Mouse (Mus musculus) hindbrain, embryonic 15.5 days (tissue): Measurements from ENCODE around the gene Epas1. TPM values are rescaled to one million over a fixed set of nuclear protein-coding genes. Genes with fewer than 3 reads are reported as not detected.

Source experiments
- ATAC-seq: fragments of 200-750 bp; cut with Nextera tagmentation; 2 replicates; pipeline ENCODE4 v1.8.0; 2017; ENCODE audit warnings: low read depth, moderate number of reproducible peaks, moderate TSS enrichment; ENCODE audit not compliant: low FRiP score
- H3K27ac ChIP-seq: fragments of 300-500 bp; sonication (generic); replicated peaks from 2 replicates; pipeline ENCODE4 v1.5.1; 2015; ENCODE audit warnings: mild to moderate bottlenecking, inconsistent platforms
- H3K27me3 ChIP-seq: fragments of 300-500 bp; sonication (generic); 2 replicates; pipeline ENCODE4 v1.6.1; 2015; ENCODE audit warnings: control low read depth, inconsistent platforms
- H3K36me3 ChIP-seq: fragments of 300-500 bp; sonication (generic); 2 replicates; pipeline ENCODE4 v1.6.1; 2015; ENCODE audit warnings: control low read depth, inconsistent platforms
- H3K4me1 ChIP-seq: fragments of 300-500 bp; sonication (generic); replicated peaks from 2 replicates; pipeline ENCODE4 v1.6.1; 2015; ENCODE audit warnings: control low read depth, inconsistent platforms
- H3K4me2 ChIP-seq: fragments of 300-500 bp; sonication (generic); 2 replicates; pipeline ENCODE4 v1.6.1; 2015; ENCODE audit warnings: moderate library complexity, mild to moderate bottlenecking, inconsistent platforms
- H3K4me3 ChIP-seq: fragments of 300-500 bp; sonication (generic); 2 replicates; pipeline ENCODE4 v1.5.1; 2015; ENCODE audit warnings: mild to moderate bottlenecking, inconsistent platforms
- H3K9ac ChIP-seq: fragments of 300-500 bp; sonication (generic); 2 replicates; pipeline ENCODE4 v1.6.1; 2015; ENCODE audit warnings: inconsistent platforms
- H3K9me3 ChIP-seq: fragments of 300-500 bp; sonication (generic); 2 replicates; pipeline ENCODE4 v1.6.1; 2016; ENCODE audit warnings: control low read depth, inconsistent platforms
- WGBS: fragments of 180-500 bp; shearing (Covaris S2); methylation state at CpG from one replicate; pipeline ENCODE4 v1.1.7; 2015; 5-methylcytosine and 5-hydroxymethylcytosine counted together
- polyA plus RNA-seq: library from polyadenylated mRNA; unstranded; fragments of >200 nt; fragmentation: Nextera tagmentation; extraction: Ambion mirVana; gene quantifications from 2 replicates; pipeline ENCODE4 v1.2.1, GENCODE M21; 2015

The Epas1 gene
- polyA plus RNA-seq, 1 experiment from 2014 or later = 6.3 TPM

DNA sequence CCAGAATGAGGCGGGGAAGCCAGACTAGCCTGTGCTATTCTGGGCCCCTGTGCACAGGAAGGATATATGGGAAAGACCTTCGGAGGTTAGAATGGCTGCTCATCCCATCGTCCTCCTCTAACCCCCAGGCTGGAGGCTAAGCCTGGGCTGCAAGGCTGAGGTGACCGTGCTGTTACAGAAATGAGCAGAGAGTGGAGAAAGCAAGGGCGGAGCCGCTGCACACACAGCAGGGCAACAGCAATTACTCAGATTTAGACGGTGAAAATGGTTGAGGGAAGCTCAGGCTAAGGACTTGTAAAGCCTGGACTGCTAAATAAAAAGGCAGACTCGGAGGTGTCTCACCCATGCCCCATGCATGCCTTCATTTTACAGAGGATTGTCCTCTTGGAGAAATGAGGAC is 45.0 kb downstream of the Epas1 start:
- H3K27ac ChIP-seq = no peak overlapping the region
- H3K9me3 ChIP-seq = no peaks in the 10 kb centered on the region
- H3K4me3 ChIP-seq = no peak overlapping the region
- 67% methylated on average over 8 of the region's 8 CpGs for WGBS
- ATAC-seq = no peak
- H3K4me1 ChIP-seq = peaks cover 15% of the 10 kb centered on the region
- no peaks in the 10 kb centered on the region for H3K36me3 ChIP-seq
- H3K9ac ChIP-seq = no peak overlapping the region
- H3K27me3 ChIP-seq = no peaks in the 10 kb centered on the region
- no peak overlapping the region for H3K4me2 ChIP-seq

DNA sequence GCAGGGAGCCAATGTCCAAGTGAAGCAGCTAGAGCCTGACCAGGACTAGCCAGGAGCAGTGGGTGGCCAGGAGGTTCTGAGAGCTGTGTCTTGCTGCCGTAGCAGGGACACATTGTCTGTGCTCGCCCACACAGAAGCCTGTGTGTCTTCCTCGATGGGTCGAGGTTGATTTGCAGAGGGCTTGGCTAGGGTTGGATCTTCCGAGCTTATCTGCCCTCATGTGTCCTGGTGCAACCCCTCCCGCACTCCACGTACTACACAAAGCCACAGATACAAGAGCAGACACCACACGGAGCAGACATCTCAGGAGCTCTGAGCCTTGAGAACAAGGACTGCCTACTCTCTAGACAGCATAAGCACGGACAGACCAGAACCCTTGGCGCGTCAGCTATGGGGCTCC is 45.5 kb downstream of the Epas1 start:
- H3K4me3 ChIP-seq = no peak overlapping the region
- WGBS = 69% methylated on average over 11 of the region's 11 CpGs
- no peak for ATAC-seq
- no peaks in the 10 kb centered on the region for H3K27me3 ChIP-seq
- H3K4me2 ChIP-seq = no peak overlapping the region
- H3K27ac ChIP-seq = no peak overlapping the region
- H3K4me1 ChIP-seq = peaks cover 15% of the 10 kb centered on the region
- H3K36me3 ChIP-seq = no peaks in the 10 kb centered on the region
- H3K9me3 ChIP-seq = no peaks in the 10 kb centered on the region
- H3K9ac ChIP-seq = no peak overlapping the region

DNA sequence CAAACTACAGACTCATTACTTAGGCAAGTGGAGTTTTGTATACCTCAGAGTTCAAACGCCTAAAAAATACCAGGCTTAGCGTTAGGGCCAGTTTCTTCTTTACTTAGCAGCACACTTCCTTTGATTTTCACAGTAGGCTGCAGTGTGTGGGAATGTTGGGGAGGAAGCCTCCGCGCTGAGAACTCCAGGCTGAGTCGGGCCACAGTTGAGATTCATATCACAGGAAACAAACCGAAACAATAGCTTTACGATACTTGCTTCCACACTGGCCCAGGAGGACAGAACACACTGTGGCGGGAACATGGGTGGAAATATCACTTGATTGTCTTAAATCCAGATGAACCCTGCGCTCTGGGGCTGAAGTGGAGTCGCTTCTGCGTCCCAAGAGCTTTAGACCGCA is 47.0 kb downstream of the Epas1 start:
- H3K4me3 ChIP-seq = no peak overlapping the region
- ATAC-seq = no peak
- H3K4me1 ChIP-seq = peaks cover 15% of the 10 kb centered on the region
- H3K36me3 ChIP-seq = no peaks in the 10 kb centered on the region
- H3K27ac ChIP-seq = peak overlapping the region; percentile 53; the same call in 1 of the 2 replicates
- no peak overlapping the region for H3K9ac ChIP-seq
- no peak overlapping the region for H3K4me2 ChIP-seq
- WGBS = 78% methylated on average over 12 of the region's 12 CpGs
- H3K9me3 ChIP-seq = no peaks in the 10 kb centered on the region
- H3K27me3 ChIP-seq = no peaks in the 10 kb centered on the region

DNA sequence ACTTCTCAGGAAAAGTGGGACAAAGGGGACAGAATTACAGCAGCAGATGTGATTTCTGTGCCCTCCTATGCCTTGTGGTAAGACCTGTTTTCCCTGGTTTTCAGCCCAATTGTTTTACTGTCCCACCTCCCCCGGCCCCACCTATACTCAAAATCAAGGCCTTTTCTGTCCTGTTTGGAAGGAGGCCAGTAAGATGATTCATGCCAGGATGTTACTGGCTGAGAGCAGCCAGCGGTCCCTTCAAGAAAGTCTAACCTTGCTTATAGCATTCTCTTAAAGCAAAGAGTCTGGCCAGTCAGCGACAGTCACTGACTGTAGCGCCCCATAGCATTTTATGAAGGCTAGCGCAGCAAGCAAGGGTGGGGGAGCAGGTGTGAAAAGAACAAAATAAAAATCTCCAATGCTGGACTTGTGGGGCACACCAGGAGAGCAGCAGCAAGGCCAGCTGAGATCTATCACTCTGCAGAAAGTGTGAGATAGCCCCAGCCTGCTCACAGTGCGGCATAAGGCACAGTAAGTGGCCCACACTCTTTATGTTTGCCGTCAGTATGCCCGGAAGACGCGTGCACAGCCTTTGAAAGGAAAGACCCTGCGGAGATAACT is 47.8 kb downstream of the Epas1 start:
- Histone ChIP-seq H3K27me3 (no peaks in the 10 kb centered on the region), H3K4me3 (no peak overlapping the region), H3K36me3 (no peaks in the 10 kb centered on the region), H3K4me2 (no peak overlapping the region), H3K4me1 (peaks cover 15% of the 10 kb centered on the region), H3K9ac (no peak overlapping the region), H3K27ac (peak overlapping the region; percentile 53), H3K9me3 (no peaks in the 10 kb centered on the region)
- 69% methylated on average over 11 of the region's 11 CpGs for WGBS
- ATAC-seq = no peak

GRCm38 (mm10) chr17:86801876-86802275 is 48.4 kb downstream of the Epas1 start:
- Histone ChIP-seq H3K9ac (no peak overlapping the region), H3K27me3 (no peaks in the 10 kb centered on the region), H3K9me3 (no peaks in the 10 kb centered on the region), H3K27ac (peak overlapping the region; percentile 62), H3K4me1 (peaks cover 15% of the 10 kb centered on the region), H3K36me3 (no peaks in the 10 kb centered on the region), H3K4me3 (no peak overlapping the region), H3K4me2 (no peak overlapping the region)
- ATAC-seq = no peak
- 68% methylated on average over 9 of the region's 9 CpGs for WGBS

- H3K4me3 ChIP-seq = no peak overlapping the region
- 69% methylated on average over 9 of the region's 9 CpGs for WGBS
- H3K27ac ChIP-seq = peak overlapping the region; percentile 62
- no peak overlapping the region for H3K4me2 ChIP-seq
- no peak for ATAC-seq
- H3K9ac ChIP-seq = no peak overlapping the region
- peaks cover 15% of the 10 kb centered on the region for H3K4me1 ChIP-seq
- H3K9me3 ChIP-seq = no peaks in the 10 kb centered on the region
- no peaks in the 10 kb centered on the region for H3K36me3 ChIP-seq
- H3K27me3 ChIP-seq = no peaks in the 10 kb centered on the region
Measured at GRCm38 (mm10) chr17:86802351-86802985, 49.0 kb downstream of the Epas1 start.

DNA sequence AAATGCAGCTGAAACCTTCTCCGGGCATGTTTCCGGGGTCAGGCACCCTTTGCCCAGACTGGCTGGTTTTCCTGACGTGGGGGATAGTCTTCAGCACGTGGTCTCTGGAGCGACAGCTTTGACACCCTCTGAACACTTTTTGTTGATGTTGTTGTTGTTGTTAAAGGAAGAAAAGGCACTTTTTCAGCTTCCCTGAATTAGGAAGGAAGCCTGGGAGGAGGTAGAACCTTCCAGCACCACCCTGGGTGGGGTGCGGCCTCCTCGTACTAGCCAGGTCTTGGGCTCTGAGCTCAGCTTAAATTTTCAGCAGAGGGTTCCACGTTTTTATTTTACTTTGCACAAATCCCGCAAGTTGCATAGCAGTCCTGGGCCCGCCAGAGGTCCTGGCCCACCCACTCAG is 49.6 kb downstream of the Epas1 start:
- H3K27me3 ChIP-seq = no peaks in the 10 kb centered on the region
- 78% methylated on average over 10 of the region's 10 CpGs for WGBS
- 0 out of 2 replicates have a peak overlapping the region, but pooled peaks have one; percentile 38 for H3K27ac ChIP-seq
- H3K9ac ChIP-seq = no peak overlapping the region
- no peak overlapping the region for H3K4me2 ChIP-seq
- H3K36me3 ChIP-seq = no peaks in the 10 kb centered on the region
- no peak overlapping the region for H3K4me3 ChIP-seq
- no peaks in the 10 kb centered on the region for H3K9me3 ChIP-seq
- H3K4me1 ChIP-seq = peaks cover 15% of the 10 kb centered on the region
- ATAC-seq = no peak

GRCm38 (mm10) chr17:86803653-86804052 is 50.2 kb downstream of the Epas1 start:
- Histone ChIP-seq H3K4me3 (no peak overlapping the region), H3K9ac (no peak overlapping the region), H3K9me3 (no peaks in the 10 kb centered on the region), H3K4me2 (no peak overlapping the region), H3K27ac (no peak overlapping the region), H3K4me1 (peaks cover 13% of the 10 kb centered on the region), H3K36me3 (no peaks in the 10 kb centered on the region), H3K27me3 (no peaks in the 10 kb centered on the region)
- ATAC-seq = no peak
- 87% methylated on average over 5 of the region's 5 CpGs for WGBS

DNA sequence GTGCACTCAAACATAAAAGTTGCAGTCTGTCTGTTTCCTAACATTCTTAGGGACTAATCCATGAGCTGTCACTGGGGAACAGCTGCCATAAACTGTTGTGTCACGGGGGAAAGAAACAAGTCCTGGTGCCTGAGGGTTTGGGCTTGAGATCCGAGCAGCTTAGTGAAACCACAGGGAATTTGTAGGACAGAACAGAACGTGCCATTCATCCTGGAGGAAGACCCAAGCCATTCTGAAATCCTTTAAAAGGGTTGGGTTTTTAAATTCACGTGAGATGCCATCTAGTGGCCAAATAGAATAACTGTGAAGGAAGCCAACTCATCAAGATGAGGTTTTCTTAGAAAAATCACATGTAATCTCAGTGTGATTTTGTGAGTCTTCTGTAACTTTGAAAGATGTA is 58.5 kb downstream of the Epas1 start:
- Histone ChIP-seq H3K4me1 (no peaks in the 10 kb centered on the region), H3K4me3 (no peak overlapping the region), H3K27ac (no peak overlapping the region), H3K9me3 (no peaks in the 10 kb centered on the region), H3K9ac (no peak overlapping the region), H3K27me3 (no peaks in the 10 kb centered on the region), H3K4me2 (no peak overlapping the region), H3K36me3 (no peaks in the 10 kb centered on the region)
- 3% methylated on average over 4 of the region's 4 CpGs for WGBS
- ATAC-seq = peak; percentile 23; the same call in 1 of the 2 replicates

GRCm38 (mm10) chr17:86814320-86814719 is 60.8 kb downstream of the Epas1 start:
- Histone ChIP-seq H3K27me3 (no peaks in the 10 kb centered on the region), H3K9ac (no peak overlapping the region), H3K36me3 (no peaks in the 10 kb centered on the region), H3K4me1 (no peaks in the 10 kb centered on the region), H3K27ac (no peak overlapping the region), H3K4me3 (no peak overlapping the region), H3K9me3 (no peaks in the 10 kb centered on the region), H3K4me2 (no peak overlapping the region)
- WGBS = 38% methylated on average over 1 of the region's 1 CpGs
- no peak for ATAC-seq

DNA sequence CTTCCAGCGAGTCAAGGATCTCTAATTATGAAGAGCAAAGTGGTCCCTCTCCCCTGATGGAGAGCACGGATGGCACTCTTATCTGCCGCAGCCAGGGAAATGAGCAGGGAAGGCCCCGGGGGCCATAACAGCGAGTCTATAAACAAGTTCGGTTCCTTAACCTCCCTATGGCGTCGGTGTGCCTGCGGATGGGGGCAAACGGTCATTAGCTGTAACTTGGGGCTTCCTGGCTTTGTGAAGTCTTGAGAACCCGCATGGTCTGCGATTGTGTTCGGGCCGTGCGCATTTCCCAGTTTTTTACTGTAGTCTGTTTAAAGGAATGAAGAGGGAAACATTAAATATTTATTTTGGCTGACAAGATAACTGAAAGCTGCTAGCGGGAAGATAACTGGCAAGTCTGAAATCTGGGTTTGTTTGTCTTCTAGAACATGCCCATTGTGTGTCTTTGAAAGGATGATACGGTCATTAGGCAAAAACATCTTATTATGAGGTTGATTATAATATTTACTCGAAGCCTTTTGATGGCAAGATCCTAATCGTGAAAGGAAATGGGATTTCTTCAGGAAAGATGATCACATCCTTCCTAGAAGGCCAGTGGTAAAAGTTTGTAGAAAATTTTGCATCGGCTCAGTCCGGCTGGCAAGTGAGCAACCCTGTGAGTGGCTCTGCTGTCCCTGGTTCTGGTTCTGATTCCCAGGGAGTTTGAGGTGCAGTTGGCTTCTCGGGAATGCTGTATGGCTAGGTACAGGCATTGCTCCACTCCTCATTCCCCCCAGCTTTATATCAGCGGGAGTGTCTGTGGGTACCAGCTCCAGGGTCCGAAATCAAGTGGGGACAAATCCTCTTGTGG is 61.7 kb downstream of the Epas1 start:
- Histone ChIP-seq H3K27ac (no peak overlapping the region), H3K4me3 (no peak overlapping the region), H3K27me3 (no peaks in the 10 kb centered on the region), H3K4me2 (no peak overlapping the region), H3K9me3 (no peaks in the 10 kb centered on the region), H3K36me3 (no peaks in the 10 kb centered on the region), H3K9ac (no peak overlapping the region), H3K4me1 (no peaks in the 10 kb centered on the region)
- 78% methylated on average over 24 of the region's 24 CpGs for WGBS
- no peak for ATAC-seq

- no peak for ATAC-seq
- no peaks in the 10 kb centered on the region for H3K9me3 ChIP-seq
- no peaks in the 10 kb centered on the region for H3K4me1 ChIP-seq
- no peak overlapping the region for H3K4me2 ChIP-seq
- no peaks in the 10 kb centered on the region for H3K36me3 ChIP-seq
- no peak overlapping the region for H3K4me3 ChIP-seq
- H3K27ac ChIP-seq = no peak overlapping the region
- no peak overlapping the region for H3K9ac ChIP-seq
- H3K27me3 ChIP-seq = no peaks in the 10 kb centered on the region
- WGBS = 91% methylated on average over 8 of the region's 8 CpGs
Measured at GRCm38 (mm10) chr17:86822017-86822737, 68.7 kb downstream of the Epas1 start.
